Mouse (Mus musculus): ENCODE measurements at regions not wholly inside any gene's neighbourhood (a gene's known extent, or its start where the extent isn't known, plus 50 kb on each side); places are given as distances from the start of the nearest gene placed in this dataset.

- no peak for DNase-seq (ENCODE audit: low read depth, low spot score)
These were observed 125.6 kb downstream of the Smad6 start for GRCm38 (mm10) chr9:63896073-63896807.

GRCm38 (mm10) chr9:63892235-63892971 lies 129.5 kb downstream of the Smad6 start:
- no peak for DNase-seq (ENCODE audit: low read depth, low spot score)

DNA sequence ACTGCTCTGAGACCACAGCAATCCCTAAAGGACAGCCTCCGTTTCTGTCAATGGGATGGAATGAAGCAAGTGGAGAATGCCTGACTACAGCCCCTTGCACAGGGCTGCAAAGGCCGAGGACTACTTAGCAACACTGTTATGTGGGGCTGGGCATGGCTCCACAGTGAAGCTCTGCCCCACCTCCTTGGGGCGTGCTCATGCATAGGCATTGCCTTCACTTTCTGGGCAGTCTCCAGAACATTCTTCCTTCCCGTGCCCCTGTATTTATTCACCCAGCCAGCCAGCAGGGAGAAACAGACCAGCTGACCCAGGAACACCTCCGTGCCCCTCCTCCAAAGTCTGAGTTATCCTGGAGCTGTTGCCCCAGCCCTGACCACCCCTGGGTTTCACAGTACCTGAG lies 131.1 kb downstream of the Smad6 start:
- no peak for DNase-seq (ENCODE audit: low read depth, low spot score)

- no peak for DNase-seq (ENCODE audit: low read depth, low spot score)
These were observed 131.8 kb upstream of the Smad3 start for GRCm38 (mm10) chr9:63889570-63889969.

DNA sequence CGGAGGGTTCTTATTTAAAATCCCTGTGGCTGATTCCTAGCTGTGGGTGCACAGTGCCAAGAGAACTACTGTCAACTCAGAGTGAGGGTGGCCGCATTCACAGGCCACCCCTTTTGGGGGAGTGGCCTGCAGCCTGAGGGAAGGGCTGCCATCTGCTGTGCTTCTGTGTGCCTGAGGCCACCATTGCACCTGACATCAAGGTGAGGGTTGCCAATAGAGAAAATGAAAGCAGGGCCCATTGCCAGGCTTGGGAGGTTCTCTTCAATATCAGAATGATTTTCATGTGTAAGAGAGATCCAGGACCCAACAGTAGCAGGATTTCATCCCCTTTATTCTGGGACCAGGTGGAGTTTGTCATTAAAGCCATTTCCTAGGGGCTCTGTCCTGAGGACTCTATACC lies 127.2 kb upstream of the Smad3 start:
- no peak for DNase-seq (ENCODE audit: low read depth, low spot score)

- DNase-seq (ENCODE audit: low read depth, low spot score): no peak
These were observed 126.1 kb upstream of the Smad3 start for GRCm38 (mm10) chr9:63883738-63884520.

DNA sequence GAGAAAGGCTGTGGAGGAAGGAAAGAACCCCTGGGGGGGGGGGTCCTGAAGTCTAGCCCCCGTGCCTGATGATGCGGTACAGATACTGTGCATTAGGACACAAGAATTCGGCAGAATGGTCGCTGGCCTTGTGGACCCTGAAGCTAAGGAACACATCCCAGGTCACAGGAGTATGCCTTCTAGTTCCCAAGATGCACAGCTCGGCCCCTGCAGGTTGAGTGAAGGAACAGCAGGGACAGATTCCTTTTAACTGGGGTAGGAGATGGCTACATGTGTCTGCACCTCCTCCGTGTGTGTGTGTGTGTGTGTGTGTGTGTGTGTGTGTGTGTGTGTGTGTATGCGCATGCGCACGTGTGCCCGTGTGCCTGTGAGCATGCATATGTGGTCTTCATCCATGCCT lies 123.9 kb upstream of the Smad3 start:
- no peak for DNase-seq (ENCODE audit: low read depth, low spot score)

DNA sequence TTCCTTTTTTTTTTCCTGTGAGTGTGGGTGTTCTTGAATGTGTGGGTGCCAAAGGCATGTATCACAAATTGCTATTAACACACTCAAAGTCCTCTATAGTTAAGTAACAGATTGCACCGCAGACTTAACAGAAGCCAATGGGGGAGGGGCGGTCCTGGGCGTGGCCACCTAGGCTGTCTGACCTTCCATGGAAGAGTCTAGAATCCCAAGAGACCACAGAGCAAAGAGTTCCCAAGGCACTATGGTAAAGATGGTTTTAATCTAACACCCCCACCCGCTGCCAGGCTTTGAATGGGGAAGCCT lies 123.4 kb upstream of the Smad3 start:
- no peak for DNase-seq (ENCODE audit: low read depth, low spot score)

DNA sequence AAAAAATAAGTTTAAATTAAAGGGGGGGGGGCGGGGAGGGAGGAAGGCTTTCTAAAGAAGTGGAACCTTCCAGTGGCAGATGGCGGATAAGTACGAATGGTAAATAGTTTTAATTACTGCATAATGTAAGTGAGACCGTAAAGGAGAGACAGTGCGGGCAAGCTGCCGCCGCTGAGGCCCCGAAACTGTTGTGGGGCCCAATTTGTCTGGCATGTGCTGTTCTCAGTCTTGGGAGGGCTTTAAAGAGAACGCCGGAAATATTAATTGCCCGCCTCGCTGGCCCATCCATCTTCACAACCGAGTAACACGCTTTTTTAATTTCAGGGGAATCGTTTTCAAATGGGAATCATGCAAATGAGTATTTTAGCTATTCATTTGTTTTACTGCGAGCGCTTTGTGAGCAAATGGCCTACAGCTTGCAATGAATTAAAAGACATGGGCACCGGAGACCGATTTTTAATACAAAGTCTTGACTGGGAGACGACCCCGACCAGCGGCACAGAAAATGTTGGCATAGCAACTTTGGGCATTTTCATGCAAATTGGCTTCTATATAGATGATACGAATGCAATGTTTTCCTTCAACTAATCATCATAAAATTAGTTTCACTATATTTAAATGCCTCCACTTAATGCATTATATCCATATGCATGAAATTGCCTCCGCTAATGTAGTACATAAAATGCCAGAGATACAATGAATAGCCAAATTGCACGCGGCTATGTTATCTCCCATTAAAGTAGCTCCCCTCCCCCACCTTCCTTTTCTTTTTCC lies 122.9 kb upstream of the Smad3 start:
- DNase-seq (ENCODE audit: low read depth, low spot score): no peak

DNA sequence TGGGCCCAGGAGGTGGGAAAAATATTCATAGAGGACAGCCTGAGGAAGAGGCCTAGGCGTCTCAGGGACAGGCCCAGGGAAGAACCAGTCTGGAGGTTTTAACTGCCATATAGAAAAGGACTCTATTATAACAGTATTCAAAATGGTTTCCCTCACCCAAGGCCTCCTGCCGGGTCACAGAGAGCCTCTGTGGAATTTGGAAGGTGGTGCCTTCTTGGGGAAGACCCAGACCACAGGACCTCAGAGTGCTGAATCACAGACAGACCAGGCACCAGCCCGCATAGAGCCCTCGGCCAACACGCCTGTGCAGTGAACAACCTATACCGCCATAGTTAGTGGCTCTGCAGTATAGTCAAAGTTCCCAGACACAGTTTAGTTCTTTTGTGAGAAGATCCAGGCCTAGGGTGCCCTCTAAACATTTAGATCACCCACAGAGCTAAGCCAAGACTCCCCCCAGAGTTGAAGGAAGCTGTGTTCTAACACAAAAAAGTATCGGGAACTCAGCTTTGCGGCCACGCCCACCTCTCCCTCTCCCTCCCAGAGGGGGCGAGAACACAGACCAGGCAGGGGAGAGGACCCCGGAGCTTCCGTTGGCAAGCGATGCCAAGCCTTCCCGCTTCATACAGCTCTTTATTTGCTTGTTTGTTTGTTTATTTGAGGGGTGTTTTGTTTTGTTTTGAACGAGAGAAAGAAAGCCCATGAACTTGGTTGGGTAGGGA lies 122.1 kb upstream of the Smad3 start:
- DNase-seq (ENCODE audit: low read depth, low spot score): no peak

- DNase-seq (ENCODE audit: low read depth, low spot score): no peak
These were observed 120.1 kb upstream of the Smad3 start for GRCm38 (mm10) chr9:63877864-63878263.

- no peak for DNase-seq (ENCODE audit: low read depth, low spot score)
These were observed 119.1 kb upstream of the Smad3 start for GRCm38 (mm10) chr9:63876886-63877285.

DNA sequence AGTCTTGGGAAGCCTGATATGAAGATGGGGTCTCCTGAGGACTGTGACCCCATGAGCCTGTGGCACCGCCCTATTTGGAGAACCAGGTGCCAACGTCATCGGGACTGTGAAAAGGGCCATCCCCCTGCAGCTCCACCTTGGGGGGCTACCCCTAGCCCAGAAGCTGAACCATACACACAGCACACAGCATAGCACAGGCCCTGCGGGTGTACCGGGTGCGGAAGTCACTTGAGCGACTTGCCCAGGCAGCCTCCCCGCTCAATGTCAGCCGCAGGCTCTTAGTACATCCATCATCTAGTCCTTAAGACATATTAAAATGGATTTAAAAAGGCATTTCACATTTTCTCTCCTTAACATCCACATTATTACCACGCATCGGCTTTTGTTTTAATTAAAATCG lies 118.2 kb upstream of the Smad3 start:
- DNase-seq (ENCODE audit: low read depth, low spot score): no peak

GRCm38 (mm10) chr9:63875193-63875592 lies 117.4 kb upstream of the Smad3 start:
- no peak for DNase-seq (ENCODE audit: low read depth, low spot score)

- no peak for DNase-seq (ENCODE audit: low read depth, low spot score)
These were observed 106.6 kb upstream of the Smad3 start for GRCm38 (mm10) chr9:63864350-63864749.

DNA sequence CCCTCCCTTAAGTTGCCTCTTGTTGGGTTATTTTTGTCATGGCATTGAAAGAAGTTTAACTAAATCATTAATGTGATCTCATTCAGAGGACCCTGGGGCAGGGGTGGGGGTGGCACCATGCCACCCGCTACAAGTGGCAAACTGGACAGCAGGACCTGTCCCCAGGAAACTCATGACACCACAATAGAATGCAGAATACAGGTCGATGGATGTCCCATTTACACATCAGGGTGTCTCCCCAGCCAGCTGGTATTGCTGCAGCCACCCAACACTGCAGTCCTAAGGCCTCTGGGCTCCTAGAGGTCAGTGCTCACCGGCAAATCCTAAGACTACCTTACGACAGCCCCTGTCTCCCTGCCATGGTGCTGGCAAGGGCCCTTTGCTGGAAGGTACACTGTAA lies 105.5 kb upstream of the Smad3 start:
- no peak for DNase-seq (ENCODE audit: low read depth, low spot score)

DNA sequence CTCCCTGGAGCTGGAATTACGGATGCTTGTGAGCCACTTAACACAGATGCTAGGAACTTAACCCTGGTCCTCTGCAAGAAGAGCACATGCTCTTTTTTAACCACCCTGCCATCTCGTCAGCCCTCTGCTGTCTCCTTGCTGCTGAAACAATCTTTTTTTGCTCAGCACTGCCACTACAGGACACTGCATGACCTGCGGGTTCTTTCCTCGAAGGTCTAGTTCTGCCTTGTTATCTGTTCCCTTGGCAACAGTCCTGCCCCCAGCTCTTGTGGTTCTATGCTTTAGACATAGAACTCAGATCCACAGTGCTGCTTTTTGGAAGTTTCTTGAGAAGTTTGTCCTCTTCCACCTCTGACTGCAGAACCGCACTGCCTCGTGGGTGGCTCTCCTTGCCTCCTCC lies 104.6 kb upstream of the Smad3 start:
- DNase-seq (ENCODE audit: low read depth, low spot score): peak; percentile 52

- no peak for DNase-seq (ENCODE audit: low read depth, low spot score)
These were observed 103.6 kb upstream of the Smad3 start for GRCm38 (mm10) chr9:63861418-63861817.

DNA sequence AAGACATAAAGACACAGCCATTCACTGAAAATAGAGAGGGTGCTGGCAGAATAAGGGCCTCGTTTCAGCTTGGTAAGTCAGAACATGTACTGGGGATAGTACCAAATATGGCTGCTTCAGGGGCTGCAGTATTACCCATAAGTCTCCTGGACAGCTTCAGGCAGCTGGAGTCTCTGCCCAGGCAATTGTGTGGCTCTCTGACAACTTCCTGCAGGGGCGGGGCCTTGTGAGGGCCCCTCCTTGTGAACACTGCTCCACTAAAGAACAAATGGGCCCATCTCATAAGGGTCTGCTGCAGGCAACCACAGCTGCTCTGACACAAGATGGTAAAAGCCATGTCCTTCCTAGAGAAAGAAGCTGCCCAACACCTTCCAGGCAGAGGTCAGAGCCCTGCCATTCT lies 102.4 kb upstream of the Smad3 start:
- no peak for DNase-seq (ENCODE audit: low read depth, low spot score)

DNA sequence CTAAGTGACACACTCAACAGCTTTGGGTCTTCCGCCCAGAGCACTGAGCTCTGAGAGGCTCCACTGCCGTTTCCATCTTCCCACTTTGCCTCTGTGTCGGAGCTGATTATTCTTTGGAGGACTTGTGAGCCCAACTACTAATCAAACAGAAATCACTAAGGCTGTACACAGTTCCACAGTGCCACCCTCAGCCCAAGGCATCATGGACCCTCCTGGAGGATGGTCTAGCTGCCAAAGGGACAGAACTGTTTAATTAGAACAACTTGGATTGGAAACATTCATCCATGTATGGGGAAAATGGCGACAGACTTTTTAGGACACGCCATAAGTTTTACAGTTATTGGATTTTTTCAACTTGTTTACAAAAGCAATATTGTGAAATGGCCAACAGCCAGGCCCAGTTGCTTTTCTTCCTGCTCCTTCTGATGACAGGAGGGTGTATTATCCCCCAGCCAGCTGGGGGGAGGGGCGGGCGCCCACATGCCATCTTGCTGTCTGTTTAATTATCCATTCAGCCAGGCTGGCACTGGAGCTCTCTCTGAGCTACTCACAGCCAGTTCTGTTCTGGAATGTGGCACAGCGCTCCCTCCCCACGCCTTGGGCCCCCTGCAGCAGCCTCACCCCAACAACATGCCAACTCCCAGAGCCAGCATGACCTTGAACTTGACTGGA lies 98.4 kb upstream of the Smad3 start:
- DNase-seq (ENCODE audit: low read depth, low spot score): no peak

DNA sequence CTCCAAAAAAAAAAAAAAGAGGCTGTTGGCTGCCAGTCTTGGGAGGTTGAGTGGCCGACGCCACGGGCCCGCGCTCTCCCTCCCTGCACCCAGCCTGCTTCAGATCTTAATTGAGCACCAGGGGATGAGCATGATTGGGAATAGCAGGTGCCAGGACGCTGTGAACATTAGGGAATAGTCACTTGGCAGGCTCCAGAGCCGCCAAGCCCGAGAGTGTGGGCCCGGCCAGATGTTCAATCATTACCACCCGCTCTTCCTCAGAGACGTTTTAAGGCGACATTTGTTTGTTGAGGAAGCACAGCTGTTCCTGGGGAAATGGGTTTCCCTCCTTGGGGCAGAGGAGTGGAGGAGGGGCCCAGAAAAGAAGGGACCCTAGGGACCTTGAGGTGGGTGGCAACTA lies 94.0 kb upstream of the Smad3 start:
- no peak for DNase-seq (ENCODE audit: low read depth, low spot score)
